Mouse (Mus musculus) intestine, embryonic 16.5 days (tissue): Measurements from ENCODE around the gene Synm. TPM values are rescaled to one million over a fixed set of nuclear protein-coding genes. Genes with fewer than 3 reads are reported as not detected.

Experiments used
- ATAC-seq: fragments of 200-750 bp; cut with Nextera tagmentation; 2 replicates; pipeline ENCODE4 v1.8.0; 2017; ENCODE audit warnings: moderate TSS enrichment, moderate library complexity
- H3K27ac ChIP-seq: fragments of 300-500 bp; sonication (generic); 2 replicates; pipeline ENCODE4 v1.5.1; 2014; ENCODE audit warnings: mild to moderate bottlenecking, low read length
- H3K27me3 ChIP-seq: fragments of 300-500 bp; sonication (generic); replicated peaks from 2 replicates; pipeline ENCODE4 v1.6.1; 2014; ENCODE audit warnings: low read length, control low read depth, mixed read lengths; ENCODE audit not compliant: control insufficient read depth, insufficient read depth
- H3K36me3 ChIP-seq: fragments of 300-500 bp; sonication (generic); 2 replicates; pipeline ENCODE4 v1.6.1; 2014; ENCODE audit warnings: low read length, control low read depth; ENCODE audit not compliant: control insufficient read depth, insufficient read depth
- H3K4me1 ChIP-seq: fragments of 300-500 bp; sonication (generic); 2 replicates; pipeline ENCODE4 v1.6.1; 2014; ENCODE audit warnings: low read length, control low read depth, mixed read lengths; ENCODE audit not compliant: control insufficient read depth, insufficient read depth
- H3K4me2 ChIP-seq: fragments of 300-500 bp; sonication (generic); 2 replicates; pipeline ENCODE4 v1.6.1; 2014; ENCODE audit warnings: low read depth, low read length, control low read depth
- H3K4me3 ChIP-seq: fragments of 300-500 bp; sonication (generic); 2 replicates; pipeline ENCODE4 v1.5.1; 2014; ENCODE audit warnings: mild to moderate bottlenecking, low read length
- H3K9ac ChIP-seq: fragments of 300-500 bp; sonication (generic); 2 replicates; pipeline ENCODE4 v1.6.1; 2014; ENCODE audit warnings: low read depth, low read length
- H3K9me3 ChIP-seq: fragments of 300-500 bp; sonication (generic); 2 replicates; pipeline ENCODE4 v1.6.1; 2016; ENCODE audit warnings: low read length, control low read depth; ENCODE audit not compliant: control insufficient read depth
- WGBS: fragments of 180-500 bp; shearing (Covaris S2); extraction: QIAGEN DNeasy Blood & Tissue Kit; methylation state at CpG from one replicate; pipeline ENCODE4 v1.1.7; 2014; 5-methylcytosine and 5-hydroxymethylcytosine counted together
- microRNA-seq: library from miRNA; unstranded; fragments of <30 nt; microRNA quantifications from one replicate; pipeline ENCODE4, GENCODE M21; 2016
- polyA plus RNA-seq: library from polyadenylated mRNA; unstranded; fragments of >200 nt; fragmentation: Nextera tagmentation; extraction: Ambion mirVana; gene quantifications from 2 replicates; pipeline ENCODE4 v1.2.1, GENCODE M21; 2015

The Synm gene
- polyA plus RNA-seq, 1 experiment from 2014 or later: 4.5 TPM

GRCm38 (mm10) chr7:67681078-67681477 lies 78.5 kb downstream of the Synm start:
- peak; percentile 33; the same call in 1 of the 2 replicates for ATAC-seq
- WGBS: 63% methylated on average over 9 of the region's 9 CpGs
- Histone ChIP-seq H3K27ac (no peak overlapping the region), H3K4me3 (no peak overlapping the region), H3K9me3 (no peaks in the 10 kb centered on the region), H3K4me2 (no peak overlapping the region), H3K36me3 (0 out of 2 replicates have a peak, but pooled peaks cover 3% of the 10 kb centered on the region), H3K4me1 (no peaks in the 10 kb centered on the region; the same call in 1 of the 2 replicates), H3K9ac (no peak overlapping the region), H3K27me3 (no peaks in the 10 kb centered on the region)

Small RNA genes lying within 50 kb of the gene (microRNA-seq; reads per million reads assigned to microRNA genes)
- gene Gm23844: not detected

Other genes starting within 250 kb of the Synm start
- 10.7 and 11.4 TPM in 2 replicates for gene Lrrc28, start 114.5 kb downstream of the Synm start, polyA plus RNA-seq
- 17.1 and 18.2 TPM in 2 replicates for gene Ttc23, start 112.3 kb downstream of the Synm start, polyA plus RNA-seq
- gene Igf1r, start 193.1 kb upstream of the Synm start, polyA plus RNA-seq: 9.5 and 10.7 TPM in 2 replicates